Mouse (Mus musculus): ENCODE measurements around the gene Per1. TPM values are rescaled to one million over a fixed set of nuclear protein-coding genes. Genes with fewer than 3 reads are reported as not detected.

The Per1 gene
- polyA plus RNA-seq, 1 experiment, result 1.4 TPM

- TF ChIP-seq TAL1 (IDR thresholded peaks at IDR 0.05; ENCODE audit: low read length) (no peak), GATA1 (IDR thresholded peaks at IDR 0.05; ENCODE audit: low read length) (no peak)
- Histone ChIP-seq H3K4me1 (ENCODE audit: control insufficient read depth) (peaks cover 81% of the 10 kb centered on the region), H3K9me3 (ENCODE audit: control insufficient read depth, low read length) (no peaks in the 10 kb centered on the region; the same call in 1 of the 2 replicates), H3K27me3 (ENCODE audit: control insufficient read depth) (peaks cover 63% of the 10 kb centered on the region), H3K4me3 (replicated peaks) (peak within 1 kb of the TSS; percentile 82), H3K36me3 (ENCODE audit: control insufficient read depth) (no peaks in the 10 kb centered on the region)
Measured at GRCm38 (mm10) chr11:69122336-69122951, 27.4 kb downstream of the Per1 start, which contains the start of gene 9130213A22Rik. 9130213A22Rik (minus strand) TSS chr11:69122589.

- peaks cover 60% of the 10 kb centered on the region for H3K27me3 ChIP-seq (ENCODE audit: control insufficient read depth)
- H3K4me1 ChIP-seq (ENCODE audit: control insufficient read depth), result peaks cover 73% of the 10 kb centered on the region
- no peaks in the 10 kb centered on the region for H3K36me3 ChIP-seq (ENCODE audit: control insufficient read depth)
- no peaks in the 10 kb centered on the region; the same call in 1 of the 2 replicates for H3K9me3 ChIP-seq (ENCODE audit: control insufficient read depth, low read length)
- H3K4me3 ChIP-seq (replicated peaks), result peak overlapping the region; percentile 82
- no peak for TF ChIP-seq TAL1 (IDR thresholded peaks at IDR 0.05; ENCODE audit: low read length)
- TF ChIP-seq GATA1 (IDR thresholded peaks at IDR 0.05; ENCODE audit: low read length), result no peak
Measured at GRCm38 (mm10) chr11:69123056-69123692, 28.2 kb downstream of the Per1 start.

- Histone ChIP-seq H3K4me3 (replicated peaks) (peak overlapping the region; percentile 82), H3K9me3 (ENCODE audit: control insufficient read depth, low read length) (no peaks in the 10 kb centered on the region; the same call in 1 of the 2 replicates), H3K27me3 (ENCODE audit: control insufficient read depth) (peaks cover 59% of the 10 kb centered on the region), H3K4me1 (ENCODE audit: control insufficient read depth) (peaks cover 67% of the 10 kb centered on the region), H3K36me3 (ENCODE audit: control insufficient read depth) (no peaks in the 10 kb centered on the region)
- no peak for TF ChIP-seq GATA1 (IDR thresholded peaks at IDR 0.05; ENCODE audit: low read length)
- no peak for TF ChIP-seq TAL1 (IDR thresholded peaks at IDR 0.05; ENCODE audit: low read length)
Measured at GRCm38 (mm10) chr11:69123693-69124497, 28.9 kb downstream of the Per1 start.

- no peaks in the 10 kb centered on the region; the same call in 1 of the 2 replicates for H3K9me3 ChIP-seq (ENCODE audit: control insufficient read depth, low read length)
- TF ChIP-seq GATA1 (IDR thresholded peaks at IDR 0.05; ENCODE audit: low read length), result no peak
- H3K36me3 ChIP-seq (ENCODE audit: control insufficient read depth), result no peaks in the 10 kb centered on the region
- H3K4me3 ChIP-seq (replicated peaks), result peak overlapping the region; percentile 82
- peaks cover 54% of the 10 kb centered on the region for H3K27me3 ChIP-seq (ENCODE audit: control insufficient read depth)
- peaks cover 61% of the 10 kb centered on the region for H3K4me1 ChIP-seq (ENCODE audit: control insufficient read depth)
Measured at GRCm38 (mm10) chr11:69124498-69124847, 29.5 kb downstream of the Per1 start.

GRCm38 (mm10) chr11:69125041-69125851 lies 30.2 kb downstream of the Per1 start:
- no peak for TF ChIP-seq TAL1 (IDR thresholded peaks at IDR 0.05; ENCODE audit: low read length)
- Histone ChIP-seq H3K4me3 (replicated peaks) (peak overlapping the region; percentile 82), H3K36me3 (ENCODE audit: control insufficient read depth) (no peaks in the 10 kb centered on the region), H3K9me3 (ENCODE audit: control insufficient read depth, low read length) (no peaks in the 10 kb centered on the region; the same call in 1 of the 2 replicates), H3K4me1 (ENCODE audit: control insufficient read depth) (peaks cover 55% of the 10 kb centered on the region), H3K27me3 (ENCODE audit: control insufficient read depth) (peaks cover 50% of the 10 kb centered on the region)

- H3K36me3 ChIP-seq (ENCODE audit: control insufficient read depth), result no peaks in the 10 kb centered on the region
- peaks cover 51% of the 10 kb centered on the region for H3K4me1 ChIP-seq (ENCODE audit: control insufficient read depth)
- H3K27me3 ChIP-seq (ENCODE audit: control insufficient read depth), result peaks cover 46% of the 10 kb centered on the region
- no peak for TF ChIP-seq GATA1 (IDR thresholded peaks at IDR 0.05; ENCODE audit: low read length)
- no peak for TF ChIP-seq TAL1 (IDR thresholded peaks at IDR 0.05; ENCODE audit: low read length)
- no peaks in the 10 kb centered on the region; the same call in 1 of the 2 replicates for H3K9me3 ChIP-seq (ENCODE audit: control insufficient read depth, low read length)
- H3K4me3 ChIP-seq (replicated peaks), result peak within 1 kb of the TSS; percentile 82
Measured at GRCm38 (mm10) chr11:69125852-69125918, 30.7 kb downstream of the Per1 start, which contains the start of gene Aloxe3. Aloxe3 (plus strand) TSS chr11:69125896.

GRCm38 (mm10) chr11:69125919-69126705 lies 31.1 kb downstream of the Per1 start:
- no peaks in the 10 kb centered on the region for H3K36me3 ChIP-seq (ENCODE audit: control insufficient read depth)
- no peaks in the 10 kb centered on the region; the same call in 1 of the 2 replicates for H3K9me3 ChIP-seq (ENCODE audit: control insufficient read depth, low read length)
- H3K4me3 ChIP-seq (replicated peaks), result peak overlapping the region; percentile 82
- no peak for TF ChIP-seq TAL1 (IDR thresholded peaks at IDR 0.05; ENCODE audit: low read length)
- no peak for TF ChIP-seq GATA1 (IDR thresholded peaks at IDR 0.05; ENCODE audit: low read length)
- H3K4me1 ChIP-seq (ENCODE audit: control insufficient read depth), result peaks cover 47% of the 10 kb centered on the region
- H3K27me3 ChIP-seq (ENCODE audit: control insufficient read depth), result peaks cover 42% of the 10 kb centered on the region

GRCm38 (mm10) chr11:69126706-69127095 lies 31.7 kb downstream of the Per1 start:
- Histone ChIP-seq H3K4me3 (replicated peaks) (peak overlapping the region; percentile 82), H3K4me1 (ENCODE audit: control insufficient read depth) (peaks cover 41% of the 10 kb centered on the region), H3K36me3 (ENCODE audit: control insufficient read depth) (no peaks in the 10 kb centered on the region), H3K9me3 (ENCODE audit: control insufficient read depth, low read length) (no peaks in the 10 kb centered on the region; the same call in 1 of the 2 replicates), H3K27me3 (ENCODE audit: control insufficient read depth) (peaks cover 36% of the 10 kb centered on the region)
- TF ChIP-seq GATA1 (IDR thresholded peaks at IDR 0.05; ENCODE audit: low read length) (no peak), TAL1 (IDR thresholded peaks at IDR 0.05; ENCODE audit: low read length) (no peak)

Data from erythroblast, embryonic 14.5 days (primary cell).